Mouse (Mus musculus): ENCODE measurements around the gene Dock3. TPM values are rescaled to one million over a fixed set of nuclear protein-coding genes. Genes with fewer than 3 reads are reported as not detected.

Dock3 gene
- total and polyA plus RNA-seq, 2 experiments from 2014 or later = 21.6 to 52.4 TPM

DNA sequence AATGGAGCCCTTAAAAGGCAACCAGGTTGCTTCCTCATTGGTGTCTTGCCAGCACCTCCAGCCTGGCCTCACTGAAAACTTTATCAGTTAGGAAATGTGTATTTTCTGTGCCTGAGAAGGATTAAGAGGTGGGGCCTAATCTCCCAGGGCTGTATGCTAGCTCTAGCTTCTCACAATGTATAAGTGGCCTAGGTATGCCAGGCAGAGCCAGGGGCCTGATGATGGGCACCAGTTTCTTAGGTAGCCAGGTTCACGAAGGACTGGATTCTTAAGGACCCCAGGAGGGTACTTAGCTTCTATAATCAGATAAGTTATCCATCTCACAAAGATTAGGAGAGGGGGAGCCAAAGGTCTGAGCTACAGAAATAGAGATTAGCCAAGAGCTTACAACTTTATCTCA is 320.1 kb downstream of the Dock3 start:
- Histone ChIP-seq H3K36me3 (ENCODE audit: insufficient read depth, low read length) (peaks cover 32% of the 10 kb centered on the region), H3K27me3 (ENCODE audit: insufficient read depth, low read length) (no peaks in the 10 kb centered on the region), H3K9ac (replicated peaks; ENCODE audit: low read length) (no peak overlapping the region), H3K27ac (no peak overlapping the region), H3K9me3 (ENCODE audit: low read length) (no peaks in the 10 kb centered on the region), H3K4me3 (ENCODE audit: low read length) (no peak overlapping the region), H3K4me1 (ENCODE audit: insufficient read depth, low read length) (no peaks in the 10 kb centered on the region), H3K4me2 (ENCODE audit: low read depth, low read length) (no peak overlapping the region)
- no peak for TF ChIP-seq CTCF (IDR thresholded peaks at IDR 0.05; ENCODE audit: low read depth)
- 89% methylated on average over 1 of the region's 1 CpGs for WGBS
- DNase-seq (ENCODE audit: low spot score) (no peak), ATAC-seq (no peak)

DNA sequence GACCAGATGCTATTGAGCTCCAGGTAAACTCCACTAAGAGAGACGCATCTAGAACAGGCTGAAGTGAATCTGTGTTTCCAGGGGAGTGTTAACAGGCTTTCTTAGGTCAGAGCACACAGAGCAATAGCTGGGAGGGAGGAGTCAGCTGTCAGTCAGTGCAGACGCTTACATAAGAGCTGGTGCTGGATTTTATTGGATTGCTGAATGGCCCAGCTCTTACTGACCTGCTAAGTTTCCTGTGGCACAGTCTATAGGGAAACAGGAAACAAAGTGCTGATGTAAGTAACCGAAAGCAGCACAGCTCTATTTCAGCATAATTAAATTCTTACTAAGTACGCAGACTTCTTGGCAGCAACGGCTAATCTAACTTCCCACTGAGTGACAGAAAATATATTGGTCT is 323.0 kb downstream of the Dock3 start:
- Histone ChIP-seq H3K27ac (no peak overlapping the region), H3K9me3 (ENCODE audit: low read length) (no peaks in the 10 kb centered on the region), H3K36me3 (ENCODE audit: insufficient read depth, low read length) (peaks cover 35% of the 10 kb centered on the region), H3K4me1 (ENCODE audit: insufficient read depth, low read length) (no peaks in the 10 kb centered on the region), H3K4me2 (ENCODE audit: low read depth, low read length) (no peak overlapping the region), H3K27me3 (ENCODE audit: insufficient read depth, low read length) (no peaks in the 10 kb centered on the region), H3K4me3 (ENCODE audit: low read length) (no peak overlapping the region), H3K9ac (replicated peaks; ENCODE audit: low read length) (no peak overlapping the region)
- no peak for TF ChIP-seq CTCF (IDR thresholded peaks at IDR 0.05; ENCODE audit: low read depth)
- WGBS = 56% methylated on average over 5 of the region's 5 CpGs
- ATAC-seq = no peak
- DNase-seq (ENCODE audit: low spot score) = no peak

DNA sequence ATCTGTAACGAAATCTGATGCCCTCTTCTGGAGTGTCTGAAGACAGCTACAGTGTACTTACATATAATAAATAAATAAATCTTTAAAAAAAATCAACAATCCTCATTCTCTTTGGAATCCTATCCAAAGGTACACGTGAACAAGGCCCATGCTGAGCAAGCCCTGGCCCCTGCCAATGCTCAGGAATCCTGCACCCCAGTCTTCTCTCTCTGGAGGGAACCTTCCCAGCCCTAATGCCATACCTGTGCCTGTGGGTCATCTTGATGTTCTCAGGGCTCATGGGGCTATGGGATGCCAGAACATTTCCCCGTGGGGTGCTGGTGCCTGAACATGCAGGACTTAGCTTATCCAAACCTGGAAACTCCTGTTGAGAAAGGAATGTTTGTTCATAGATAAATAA is 323.5 kb downstream of the Dock3 start:
- no peak for ATAC-seq
- no peak overlapping the region for H3K4me3 ChIP-seq (ENCODE audit: low read length)
- no peak overlapping the region for H3K4me2 ChIP-seq (ENCODE audit: low read depth, low read length)
- H3K9me3 ChIP-seq (ENCODE audit: low read length) = no peaks in the 10 kb centered on the region
- no peak overlapping the region for H3K9ac ChIP-seq (replicated peaks; ENCODE audit: low read length)
- H3K27ac ChIP-seq = no peak overlapping the region
- H3K36me3 ChIP-seq (ENCODE audit: insufficient read depth, low read length) = peaks cover 29% of the 10 kb centered on the region
- H3K4me1 ChIP-seq (ENCODE audit: insufficient read depth, low read length) = no peaks in the 10 kb centered on the region
- no peaks in the 10 kb centered on the region for H3K27me3 ChIP-seq (ENCODE audit: insufficient read depth, low read length)
- 86% methylated on average over 3 of the region's 3 CpGs for WGBS
- TF ChIP-seq CTCF (IDR thresholded peaks at IDR 0.05; ENCODE audit: low read depth) = no peak
- no peak for DNase-seq (ENCODE audit: low spot score)

DNA sequence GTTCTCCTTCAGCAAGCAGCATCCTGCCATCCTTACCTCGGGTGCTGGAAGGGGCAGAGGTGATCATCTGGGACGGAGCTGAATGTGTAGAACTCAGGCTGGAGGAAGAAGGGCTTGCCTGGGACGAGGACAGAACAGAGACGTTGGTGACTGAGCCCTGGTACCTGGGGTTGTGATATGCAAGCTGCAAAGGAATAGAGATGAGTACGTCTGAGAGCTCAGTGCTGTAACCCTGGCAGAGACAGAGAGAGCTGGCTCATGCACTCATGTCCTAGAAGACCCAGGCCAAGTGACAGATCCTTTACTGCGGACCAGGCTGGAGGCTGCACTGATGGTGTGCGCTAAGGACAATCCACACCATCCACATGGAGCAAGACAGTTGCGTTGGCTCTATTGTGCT is 325.1 kb downstream of the Dock3 start:
- ATAC-seq = no peak

DNA sequence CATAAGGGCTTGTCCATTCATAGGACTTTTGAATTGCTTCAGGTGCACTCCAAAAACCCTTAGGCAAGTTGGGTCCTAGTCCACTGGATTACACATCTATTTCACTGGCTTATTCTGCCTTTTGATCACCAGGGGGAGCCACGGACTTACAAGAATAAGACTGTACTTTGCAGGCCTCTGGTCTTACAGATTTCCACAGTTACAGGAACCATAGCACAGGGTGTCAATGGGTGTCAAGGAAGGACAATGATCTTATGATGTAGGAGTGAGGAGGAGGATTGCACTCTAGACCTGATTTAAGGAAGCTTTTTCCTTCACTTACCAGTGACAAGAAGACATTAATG is 327.9 kb downstream of the Dock3 start:
- TF ChIP-seq CTCF (IDR thresholded peaks at IDR 0.05; ENCODE audit: low read depth) = peak; percentile 74
- H3K4me3 ChIP-seq (ENCODE audit: low read length) = no peak overlapping the region
- WGBS = 26% methylated on average over 1 of the region's 1 CpGs
- H3K27ac ChIP-seq = no peak overlapping the region
- DNase-seq (ENCODE audit: low spot score) (peak; percentile 80), ATAC-seq (peak; percentile 74)
- peaks cover 32% of the 10 kb centered on the region for H3K36me3 ChIP-seq (ENCODE audit: insufficient read depth, low read length)
- no peaks in the 10 kb centered on the region for H3K9me3 ChIP-seq (ENCODE audit: low read length)
- H3K4me2 ChIP-seq (ENCODE audit: low read depth, low read length) = no peak overlapping the region
- H3K9ac ChIP-seq (replicated peaks; ENCODE audit: low read length) = no peak overlapping the region
- no peaks in the 10 kb centered on the region for H3K27me3 ChIP-seq (ENCODE audit: insufficient read depth, low read length)
- H3K4me1 ChIP-seq (ENCODE audit: insufficient read depth, low read length) = no peaks in the 10 kb centered on the region

More for the DNA sequence above, 325.1 kb downstream of the Dock3 start:
- Histone ChIP-seq H3K27me3 (ENCODE audit: insufficient read depth, low read length) (no peaks in the 10 kb centered on the region), H3K27ac (no peak overlapping the region), H3K4me3 (ENCODE audit: low read length) (no peak overlapping the region), H3K9ac (replicated peaks; ENCODE audit: low read length) (no peak overlapping the region), H3K9me3 (ENCODE audit: low read length) (no peaks in the 10 kb centered on the region), H3K36me3 (ENCODE audit: insufficient read depth, low read length) (peaks cover 20% of the 10 kb centered on the region), H3K4me1 (ENCODE audit: insufficient read depth, low read length) (no peaks in the 10 kb centered on the region), H3K4me2 (ENCODE audit: low read depth, low read length) (no peak overlapping the region)
- WGBS = 90% methylated on average over 8 of the region's 8 CpGs
- no peak for TF ChIP-seq CTCF (IDR thresholded peaks at IDR 0.05; ENCODE audit: low read depth)
- DNase-seq (ENCODE audit: low spot score) = no peak

DNA sequence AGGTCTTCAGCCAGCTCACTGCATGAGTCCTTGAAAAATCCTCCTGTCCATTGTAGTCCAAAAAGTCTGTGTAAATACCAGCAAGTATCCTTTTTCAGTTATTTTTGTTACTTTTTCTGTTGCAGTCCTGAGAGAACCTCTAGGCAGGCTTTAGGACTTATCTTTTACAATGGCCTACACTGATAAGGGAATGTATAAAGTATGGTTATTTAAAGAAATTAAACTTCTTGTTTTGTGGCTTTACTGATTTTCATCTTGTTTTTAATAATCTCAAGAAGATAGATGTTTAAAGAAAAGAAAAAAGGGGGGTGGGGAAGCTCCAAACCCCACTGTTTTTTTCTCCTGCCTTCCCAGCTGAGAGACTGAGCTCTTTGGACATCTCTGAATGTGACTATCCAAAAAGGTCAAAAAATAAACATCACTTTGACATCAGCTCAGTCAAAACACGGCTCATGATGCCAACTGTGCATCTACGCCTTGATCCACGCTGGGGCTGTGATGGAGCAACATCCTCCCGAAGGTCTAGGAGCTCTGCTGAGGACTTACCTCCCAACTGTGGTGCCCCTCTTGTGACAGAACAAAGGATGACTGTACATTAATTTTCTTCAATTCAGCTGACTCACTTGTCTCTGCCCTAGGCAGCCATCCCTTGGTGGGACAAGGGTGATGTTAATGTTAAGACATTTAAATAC is 328.5 kb downstream of the Dock3 start:
- H3K27me3 ChIP-seq (ENCODE audit: insufficient read depth, low read length) = no peaks in the 10 kb centered on the region
- H3K9me3 ChIP-seq (ENCODE audit: low read length) = no peaks in the 10 kb centered on the region
- no peak for ATAC-seq
- DNase-seq (ENCODE audit: low spot score) = no peak
- H3K4me2 ChIP-seq (ENCODE audit: low read depth, low read length) = no peak overlapping the region
- H3K4me1 ChIP-seq (ENCODE audit: insufficient read depth, low read length) = no peaks in the 10 kb centered on the region
- no peak overlapping the region for H3K27ac ChIP-seq
- no peak overlapping the region for H3K4me3 ChIP-seq (ENCODE audit: low read length)
- H3K36me3 ChIP-seq (ENCODE audit: insufficient read depth, low read length) = peaks cover 32% of the 10 kb centered on the region
- H3K9ac ChIP-seq (replicated peaks; ENCODE audit: low read length) = no peak overlapping the region
- no peak for TF ChIP-seq CTCF (IDR thresholded peaks at IDR 0.05; ENCODE audit: low read depth)
- WGBS = 78% methylated on average over 4 of the region's 4 CpGs

DNA sequence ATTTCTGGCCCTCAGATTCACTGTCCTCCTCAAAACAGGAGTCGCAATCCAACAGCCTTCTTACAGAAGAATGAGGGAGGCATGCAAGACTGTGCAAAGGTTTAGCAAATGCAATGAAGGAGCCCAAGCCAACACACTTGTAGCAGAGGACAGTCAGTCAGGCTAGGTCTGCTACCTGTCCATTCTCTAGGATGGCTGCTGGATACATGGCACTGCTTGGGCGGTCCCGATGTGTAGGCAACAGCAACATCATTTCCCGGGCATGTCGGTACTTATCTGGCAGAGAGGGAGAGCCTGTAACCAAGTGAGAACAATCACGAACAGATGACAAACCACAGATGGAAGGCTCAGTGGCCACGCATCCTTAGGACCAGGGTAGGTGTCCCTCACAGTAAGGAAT is 330.1 kb downstream of the Dock3 start:
- H3K4me1 ChIP-seq (ENCODE audit: insufficient read depth, low read length) = no peaks in the 10 kb centered on the region
- TF ChIP-seq CTCF (IDR thresholded peaks at IDR 0.05; ENCODE audit: low read depth) = no peak
- no peak overlapping the region for H3K9ac ChIP-seq (replicated peaks; ENCODE audit: low read length)
- no peaks in the 10 kb centered on the region for H3K27me3 ChIP-seq (ENCODE audit: insufficient read depth, low read length)
- H3K4me2 ChIP-seq (ENCODE audit: low read depth, low read length) = no peak overlapping the region
- no peak for ATAC-seq
- 96% methylated on average over 7 of the region's 7 CpGs for whole genome bisulfite sequencing
- H3K4me3 ChIP-seq (ENCODE audit: low read length) = no peak overlapping the region
- no peaks in the 10 kb centered on the region for H3K9me3 ChIP-seq (ENCODE audit: low read length)
- peaks cover 27% of the 10 kb centered on the region; the same call in 1 of the 2 replicates for H3K36me3 ChIP-seq (ENCODE audit: insufficient read depth, low read length)
- no peak overlapping the region for H3K27ac ChIP-seq
- no peak for DNase-seq (ENCODE audit: low spot score)
